Mouse (Mus musculus): ENCODE measurements around the gene Gm49321. TPM values are rescaled to one million over a fixed set of nuclear protein-coding genes. Genes with fewer than 3 reads are reported as not detected.

Gene Gm49321
- polyA plus RNA-seq, 1 experiment from 2014 or later = 10.2 TPM

Other genes with a start within 250 kb of the Gm49321 start
- gene Hif1a, start 36.3 kb upstream of the Gm49321 start, polyA plus RNA-seq (2015; fragmentation: Nextera tagmentation; extraction: Ambion mirVana) = 56.2 and 68.8 TPM in 2 replicates
- gene Snapc1, start 26.8 kb downstream of the Gm49321 start, polyA plus RNA-seq (2015; fragmentation: Nextera tagmentation; extraction: Ambion mirVana) = 15.5 and 16.8 TPM in 2 replicates
- 1.1 and 1.3 TPM in 2 replicates for gene Syt16, start 60.0 kb downstream of the Gm49321 start, polyA plus RNA-seq (2015; fragmentation: Nextera tagmentation; extraction: Ambion mirVana)